Mouse (Mus musculus): ENCODE results near the gene Plxna1.

- TF ChIP-seq CTCF (IDR thresholded peaks at IDR 0.05; ENCODE audit: low read depth) (no peak), EP300 (IDR thresholded peaks at IDR 0.05; ENCODE audit: low read depth) (no peak)
These were observed 6.4 kb upstream of the Plxna1 start for GRCm38 (mm10) chr6:89368812-89369211.
